Mouse (Mus musculus) adrenal gland, postnatal 10 days (tissue): ENCODE results near the gene C2cd2. TPM values are rescaled to one million over a fixed set of nuclear protein-coding genes. Genes with fewer than 3 reads are reported as not detected.
"Not testable (repeated sequence)": the region's sequence is repeated elsewhere in the genome, so short reads cannot be mapped to it uniquely, and the experiment has no call there.

Source experiments
- DNase-seq: peaks from one replicate; pipeline ENCODE4 v3.0.0; 2021; ENCODE audit warnings: mixed read lengths
- long read RNA-seq, 2 experiments: library from polyadenylated mRNA; stranded (forward); transcript quantifications; one replicate each; pipeline ENCODE4 v2.0.0; 2021
- total RNA-seq, 2 experiments: library from RNA; stranded (reverse); gene quantifications; 2 replicates each; pipeline ENCODE4 v1.2.3; 2021

The C2cd2 gene
- total RNA-seq: 10 to 100 TPM; 35.3 to 39.4 TPM
- long read RNA-seq, experiment 1, full-length matches to known transcripts: 13 of 28 reads
- long read RNA-seq, experiment 1, partial matches to known transcripts: 5 of 28 reads
- long read RNA-seq, experiment 1, other reads (novel, unspliced or antisense): 10 of 28 reads
- long read RNA-seq, experiment 2, full-length matches to known transcripts: 11 of 23 reads
- long read RNA-seq, experiment 2, partial matches to known transcripts: 1 of 23 reads
- long read RNA-seq, experiment 2, other reads (novel, unspliced or antisense): 11 of 23 reads

DNA sequence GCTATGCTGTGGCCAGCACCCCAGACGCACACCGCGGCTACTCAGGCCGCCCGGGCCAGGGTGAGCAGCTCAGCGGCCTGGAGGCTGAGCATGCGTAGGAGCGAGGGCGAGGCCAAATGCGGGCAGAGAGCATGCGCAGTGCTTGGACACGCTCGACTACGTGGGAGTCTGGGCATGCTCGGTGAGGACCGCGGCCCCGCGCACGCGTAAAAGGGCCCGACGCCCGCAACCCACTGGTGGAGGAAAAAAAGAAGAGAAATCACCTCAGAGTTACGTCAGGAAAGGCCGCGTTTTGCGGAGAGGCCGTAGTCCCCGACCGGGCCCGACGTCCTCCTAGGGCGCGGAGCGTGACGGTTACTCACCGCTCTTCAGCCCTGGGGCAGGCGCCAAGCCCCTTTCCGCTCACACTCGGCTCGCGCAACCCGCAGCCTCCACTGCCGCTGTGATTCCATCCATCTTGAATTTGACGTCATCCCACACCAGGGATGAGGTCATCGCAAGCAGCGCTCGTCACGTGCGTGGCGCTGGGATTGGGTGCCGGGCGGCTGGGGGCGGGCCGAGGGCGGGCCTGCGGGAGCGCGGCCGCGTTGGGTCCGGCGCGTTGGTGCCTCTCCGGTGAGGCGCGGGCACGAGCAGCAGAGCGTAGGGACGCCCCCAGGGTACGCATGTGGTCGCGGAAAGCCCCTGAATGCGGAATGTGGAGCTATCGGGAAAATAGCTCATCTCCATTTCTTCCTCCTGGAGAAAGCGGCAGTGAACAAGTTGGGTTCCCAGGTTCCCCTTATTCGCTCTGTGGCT lies at the start of gene C2cd2, which contains the start of gene Zbtb21:
Gene C2cd2, minus strand, starts transcription at position 448 of the 798 bp plus-strand sequence.
Gene Zbtb21, minus strand, starts transcription at position 472 of the 798 bp plus-strand sequence.
- DNase-seq: peak; percentile 98

DNA sequence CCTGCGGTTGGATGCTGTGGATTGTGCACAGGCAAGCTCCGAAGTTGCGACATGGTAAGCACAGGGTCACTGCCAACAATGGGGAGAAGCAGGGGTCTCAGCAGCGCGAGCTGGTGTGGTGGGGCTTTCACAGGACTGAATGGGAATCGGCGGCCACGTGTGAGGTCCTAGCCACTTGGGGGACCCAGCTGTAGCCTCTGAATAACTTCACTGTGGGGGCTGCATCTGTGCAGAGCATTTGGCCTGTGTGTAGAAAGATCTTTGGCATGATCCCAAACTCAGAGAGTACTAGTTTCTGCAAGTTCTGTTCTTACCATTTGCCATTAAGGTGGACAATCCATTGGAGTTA lies 35.0 kb upstream of the C2cd2 start:
- DNase-seq: not testable (repeated sequence)

DNA sequence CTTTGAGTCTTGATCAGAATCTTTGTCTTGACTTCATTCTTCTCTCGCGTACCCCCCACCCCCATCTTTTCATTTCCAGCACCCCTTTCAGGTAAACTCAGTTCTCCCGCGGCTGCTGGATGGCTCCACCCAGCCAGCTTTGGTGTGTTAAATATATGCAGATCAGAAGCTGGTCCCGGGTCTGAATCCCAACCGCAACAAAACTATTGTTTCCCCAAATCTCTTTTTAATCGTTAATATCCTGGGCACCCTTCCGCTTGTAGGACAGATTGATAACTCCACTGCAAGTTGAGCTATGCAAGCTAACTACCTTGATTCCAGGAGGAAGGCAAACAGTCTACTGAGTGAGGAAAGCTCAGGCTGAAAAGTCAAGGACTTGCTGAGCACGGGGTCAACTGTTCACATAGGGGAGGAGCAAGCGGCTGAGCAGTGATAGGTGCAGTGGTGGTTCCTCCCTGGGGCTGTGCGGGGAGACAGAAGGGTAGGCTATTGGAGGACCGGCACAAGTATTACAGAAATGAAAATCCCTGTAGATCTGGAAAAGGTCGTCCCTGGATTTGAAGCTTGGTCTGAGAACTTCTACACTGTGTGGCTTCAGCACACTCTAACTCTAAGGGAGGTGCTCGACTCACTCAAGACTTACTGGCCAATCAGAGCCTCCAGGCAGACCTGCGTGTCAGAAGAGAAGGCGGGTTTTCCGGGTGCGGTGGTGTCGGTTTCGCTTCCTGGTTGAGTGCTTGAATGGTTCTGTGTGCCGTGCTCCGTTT lies 34.4 kb upstream of the C2cd2 start, which contains the start of gene B230307C23Rik:
Gene B230307C23Rik, plus strand, starts transcription at position 700 of the 767 bp plus-strand sequence.
- DNase-seq: peak; percentile 90

DNA sequence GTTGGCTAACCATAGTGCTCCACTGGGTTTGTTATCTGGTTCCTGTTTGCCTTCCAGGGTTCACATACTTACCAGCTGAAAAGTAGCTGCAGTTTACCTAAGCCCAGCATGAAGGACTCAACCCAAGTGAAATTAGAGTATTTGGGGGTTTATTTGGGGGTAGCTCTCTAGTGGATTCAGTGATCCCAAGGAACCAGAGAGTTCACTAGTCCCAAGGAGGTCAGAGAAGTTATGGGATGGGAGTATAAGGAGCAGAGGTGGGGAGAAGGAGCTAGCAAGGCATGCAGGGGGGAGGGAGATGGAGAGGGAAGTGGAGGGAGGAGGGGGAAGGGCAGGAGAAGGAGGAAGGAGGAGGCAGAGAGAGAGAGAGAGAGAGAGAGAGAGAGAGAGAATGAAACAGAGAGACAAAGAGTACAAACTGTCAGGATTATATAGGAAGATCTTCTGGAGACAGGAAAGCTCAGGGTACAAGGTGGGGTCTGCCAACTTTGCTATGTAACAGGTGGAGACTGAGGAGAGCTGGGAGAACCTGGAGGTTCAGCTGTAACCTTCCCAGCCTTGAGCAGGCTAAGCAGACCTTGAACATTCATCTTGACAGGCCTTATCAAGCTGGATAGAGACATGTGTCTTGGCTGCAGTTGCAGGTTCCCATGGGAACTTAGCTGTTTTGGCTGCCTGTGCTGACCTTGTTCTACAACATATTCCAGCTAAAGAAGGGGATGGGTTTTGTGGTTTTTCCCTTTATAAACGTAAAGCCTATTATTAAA lies 33.6 kb upstream of the C2cd2 start:
- DNase-seq: peak; percentile 78

DNA sequence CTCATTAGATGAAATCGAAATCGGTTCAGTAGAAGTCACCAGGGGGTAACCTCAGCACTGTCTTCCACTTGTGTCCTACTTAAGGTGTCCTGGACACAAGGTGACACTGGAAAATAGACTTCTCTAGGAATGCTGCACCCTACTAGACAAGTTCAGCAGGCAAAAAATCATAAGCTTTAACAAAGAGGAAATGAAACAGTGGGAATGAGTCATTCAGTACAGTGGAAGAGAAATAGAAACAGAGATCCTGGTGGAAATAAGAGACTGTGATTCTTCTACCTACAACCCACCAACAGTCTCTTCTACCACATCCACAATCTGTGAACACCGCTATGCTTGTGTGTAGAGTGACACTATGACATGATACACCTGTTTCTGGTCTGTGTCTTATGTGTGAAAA lies 30.1 kb upstream of the C2cd2 start:
- DNase-seq: not testable (repeated sequence)

DNA sequence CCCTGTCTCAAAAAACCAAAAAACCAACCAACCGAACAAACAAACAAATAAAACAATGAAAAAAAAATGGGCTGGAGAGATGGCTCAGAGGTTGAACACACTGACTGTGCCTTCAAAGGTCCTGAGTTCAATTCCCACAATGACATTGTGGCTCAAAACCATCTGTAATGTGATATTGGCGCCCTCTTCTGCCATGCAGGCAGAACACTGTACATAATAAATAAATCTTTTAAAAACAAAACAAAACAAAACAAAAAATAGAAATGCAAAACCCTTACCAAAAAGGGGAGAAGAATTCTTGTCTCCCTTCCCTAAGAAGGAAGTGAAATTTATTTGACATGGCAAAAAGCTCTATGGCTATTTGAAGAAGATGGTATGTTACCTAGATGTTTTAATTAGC lies 29.1 kb upstream of the C2cd2 start:
- DNase-seq: no peak

DNA sequence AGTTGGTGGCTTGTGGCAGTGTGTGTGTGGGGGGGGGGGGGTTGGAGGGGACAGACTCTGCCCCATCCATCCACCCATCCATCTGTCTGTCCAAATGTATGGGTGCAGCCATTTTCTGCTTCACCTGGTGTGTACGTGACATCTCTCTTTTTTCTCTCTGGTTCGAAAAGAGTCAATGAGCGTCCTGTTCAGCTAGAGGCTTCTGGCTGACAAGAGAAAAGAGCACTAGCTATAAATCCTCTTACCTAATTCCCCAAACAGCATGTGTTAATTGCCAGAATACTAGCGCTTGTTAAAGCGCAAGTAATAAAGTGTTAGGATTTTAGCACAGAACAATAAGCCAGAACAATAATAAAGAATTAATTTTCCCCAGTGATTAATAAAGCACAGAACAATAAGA lies 22.2 kb upstream of the C2cd2 start:
- no peak for DNase-seq

DNA sequence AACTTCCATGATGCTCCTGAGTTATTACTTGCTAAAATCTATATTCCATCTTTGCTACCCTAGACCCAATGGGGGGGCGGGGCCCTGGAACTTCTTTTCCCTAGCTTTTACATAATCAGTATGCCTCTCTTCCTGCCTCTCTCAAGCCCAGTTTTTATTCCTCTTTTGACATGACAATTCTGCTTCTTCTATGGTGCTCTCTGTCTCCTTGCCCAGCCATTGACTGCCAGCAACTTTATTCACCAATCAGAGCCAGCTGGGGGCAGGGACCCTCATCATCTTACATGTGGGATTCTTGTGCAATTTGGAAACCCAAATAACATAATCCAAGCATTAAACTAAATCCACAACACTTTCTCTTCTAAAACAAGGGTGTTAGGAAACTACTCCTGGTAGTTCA lies 19.0 kb upstream of the C2cd2 start:
- no peak for DNase-seq

DNA sequence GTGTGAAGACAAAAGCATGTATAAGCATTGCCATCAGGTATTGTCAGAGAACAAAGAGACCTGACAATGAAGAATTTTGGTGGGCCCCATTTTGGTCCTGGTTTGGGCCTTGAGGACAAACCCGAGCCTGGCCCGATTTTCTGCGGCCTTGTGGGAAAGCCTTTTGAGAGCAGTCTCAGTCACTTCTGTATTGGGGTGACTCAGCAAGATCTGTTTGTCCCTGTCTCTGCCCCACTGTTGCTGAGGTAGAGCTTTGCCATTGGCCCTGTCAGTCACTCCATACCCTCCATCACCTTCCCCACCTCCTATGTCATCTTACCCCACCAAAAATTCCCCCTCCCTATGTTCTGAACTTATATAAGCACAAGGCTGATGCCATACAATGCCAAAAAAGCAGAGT lies 15.3 kb upstream of the C2cd2 start:
- DNase-seq: no peak

DNA sequence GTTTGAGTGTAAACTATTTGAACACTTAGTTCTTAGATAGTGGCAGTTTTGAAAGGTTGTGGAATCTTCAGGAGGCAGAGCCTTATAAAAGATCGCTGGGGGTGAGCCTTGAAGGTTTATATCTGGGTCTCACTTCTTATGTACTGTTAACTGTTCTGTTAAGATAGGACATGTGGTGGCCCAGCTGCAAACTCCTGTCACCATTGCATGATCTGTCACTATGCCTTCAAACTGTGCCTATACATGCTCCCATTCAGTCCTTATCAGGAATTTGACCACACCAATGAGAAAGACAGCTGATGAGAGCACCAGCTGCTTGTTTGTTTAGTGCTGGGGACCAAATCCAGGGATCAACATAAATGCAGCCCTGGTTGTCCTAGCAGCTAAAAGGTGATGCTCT lies 14.9 kb upstream of the C2cd2 start:
- DNase-seq: no peak

DNA sequence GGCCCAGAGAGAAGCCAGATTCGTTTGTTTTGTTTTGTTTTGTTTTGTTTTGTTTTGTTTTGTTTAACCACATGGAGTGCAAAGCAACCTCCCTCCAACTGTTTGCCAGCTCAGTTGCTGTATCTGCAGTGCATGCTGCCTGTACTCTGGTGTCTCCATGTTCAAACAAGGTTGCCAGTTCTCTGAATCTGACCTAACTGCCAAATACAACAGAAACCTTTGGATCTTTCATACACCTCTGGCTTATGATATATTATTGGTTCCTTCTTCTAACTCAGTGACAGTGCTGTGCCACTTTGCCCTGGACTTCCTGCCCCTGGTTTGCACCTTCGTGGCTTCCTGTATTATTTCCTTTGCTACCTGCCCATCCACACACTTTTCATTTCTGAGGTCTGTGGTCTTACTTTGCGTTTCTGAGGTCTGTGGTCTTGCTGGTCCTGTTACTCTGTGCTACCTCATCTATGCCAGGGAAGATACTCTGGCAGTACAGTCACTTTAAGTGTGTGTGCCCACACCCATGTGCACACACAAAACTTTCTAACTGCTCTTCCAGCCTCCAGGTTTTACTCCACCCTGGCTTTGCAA lies 1.6 kb upstream of the C2cd2 start:
- no peak for DNase-seq

DNA sequence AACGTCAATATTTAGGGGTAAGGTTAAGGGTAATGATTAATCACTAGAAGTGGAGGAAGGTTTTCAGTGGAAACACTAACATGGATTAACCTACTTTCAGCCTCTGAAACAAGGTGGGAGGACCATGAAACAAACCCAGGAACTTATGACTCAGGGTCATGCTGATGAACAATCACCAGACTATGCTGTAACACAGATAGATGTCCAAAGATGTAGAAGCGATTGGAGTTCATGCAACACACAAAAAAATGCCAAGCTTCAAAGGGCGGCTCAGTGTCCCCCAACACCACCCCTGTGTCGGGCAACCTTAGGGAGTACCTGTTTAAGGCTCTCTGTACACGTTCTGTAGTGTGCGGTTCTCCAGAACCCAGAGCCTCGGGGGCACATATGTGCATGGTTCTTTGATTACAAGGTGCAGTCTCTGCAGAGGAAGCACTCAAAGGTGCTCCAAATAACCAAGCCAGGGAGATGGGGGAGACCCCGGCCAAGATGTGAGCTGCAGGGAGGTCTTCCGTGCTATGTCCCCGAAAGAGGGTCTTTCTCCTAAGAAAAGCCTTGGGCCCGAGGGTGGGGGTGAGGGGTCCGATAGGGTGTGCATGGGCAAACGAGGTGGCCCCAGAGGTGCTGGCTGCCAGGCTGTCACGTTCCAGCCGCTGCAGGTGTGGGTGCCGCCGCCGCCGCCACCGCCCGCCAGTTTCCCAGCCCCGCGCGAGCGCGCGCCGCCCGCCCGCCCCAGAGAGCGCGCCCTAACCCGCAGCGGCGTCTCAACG lies 832 bp downstream of the C2cd2 start:
- no peak for DNase-seq

DNA sequence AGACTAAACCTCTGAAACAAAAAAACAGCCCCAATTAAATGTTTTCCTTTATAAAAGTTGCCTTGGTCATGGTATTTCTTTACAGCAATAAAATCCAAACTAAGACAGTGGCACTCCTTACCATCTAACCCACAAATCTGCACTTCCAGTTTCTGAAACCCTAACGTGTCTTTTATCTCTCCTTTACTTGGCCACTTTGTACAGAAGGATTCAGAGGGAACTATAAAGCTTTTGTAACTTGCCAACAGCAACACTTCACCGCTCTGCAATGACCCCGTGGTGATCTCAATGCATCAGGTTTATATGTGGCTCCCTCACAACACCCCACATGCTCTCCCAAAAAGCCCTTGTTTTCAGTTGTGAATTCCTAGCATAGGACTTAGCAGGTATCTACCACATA lies 2.0 kb downstream of the C2cd2 start:
- no peak for DNase-seq

DNA sequence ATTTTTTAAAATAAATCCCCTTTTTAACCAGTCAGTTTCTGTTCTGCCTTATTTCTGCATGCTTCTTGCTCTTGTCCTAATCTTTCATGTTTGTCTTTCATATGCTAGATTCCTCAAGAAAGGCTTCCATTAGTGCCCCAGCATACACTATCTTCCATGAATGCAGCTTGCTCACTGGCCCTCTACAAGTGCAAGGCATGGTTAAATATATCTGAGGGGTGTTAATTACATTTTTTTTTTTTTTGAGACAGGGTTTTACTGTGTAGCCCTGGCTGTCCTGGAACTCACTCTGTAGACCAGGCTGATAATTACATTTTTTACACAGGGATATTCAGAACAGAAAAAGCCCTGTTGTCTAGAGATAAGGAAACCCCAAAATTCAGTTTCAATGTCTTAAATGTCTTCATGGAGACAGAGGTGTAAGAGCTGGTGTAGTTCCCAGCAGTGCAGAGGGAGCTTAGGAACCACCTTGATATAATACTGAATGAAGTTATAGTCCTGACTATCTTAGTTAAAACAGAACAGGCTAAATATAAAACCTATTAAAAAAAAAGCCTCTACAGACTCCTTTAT lies 3.9 kb downstream of the C2cd2 start:
- DNase-seq: no peak

DNA sequence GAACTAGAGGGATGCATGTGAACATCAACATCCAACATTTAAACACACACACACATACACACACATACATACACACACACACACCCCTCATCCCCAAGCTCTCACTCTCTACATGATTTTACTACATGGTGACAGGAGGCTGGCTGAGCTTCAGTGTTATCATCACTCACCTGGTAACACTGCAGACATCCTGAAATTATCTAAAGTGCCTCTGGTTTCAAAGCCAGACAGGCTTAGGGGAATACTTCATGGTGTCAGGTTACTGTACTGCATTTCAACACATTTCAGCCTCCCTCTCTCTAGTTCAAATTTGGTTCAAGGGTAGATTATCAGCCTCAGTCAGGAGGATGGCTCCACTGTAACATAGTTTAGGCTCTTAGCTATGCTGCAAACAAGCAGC lies 4.8 kb downstream of the C2cd2 start:
- no peak for DNase-seq

DNA sequence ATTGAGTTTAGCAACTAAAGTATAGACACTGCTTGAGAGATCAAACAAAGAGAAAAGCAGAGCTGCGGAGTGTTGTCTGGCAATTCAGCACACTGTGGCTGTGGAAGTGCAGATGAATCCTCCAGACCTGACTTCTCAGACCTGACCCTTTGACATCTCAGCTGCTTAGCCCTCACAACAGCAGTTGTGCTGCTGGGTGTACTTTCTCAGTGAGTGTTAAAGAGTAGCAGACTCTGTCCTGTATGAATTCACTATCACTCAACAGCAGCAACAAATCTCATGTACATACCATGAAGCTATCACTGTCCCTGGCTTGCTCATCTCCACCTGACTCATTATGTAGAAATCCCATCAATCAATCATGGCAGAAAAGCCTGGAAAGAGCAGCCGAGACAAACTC lies 6.4 kb downstream of the C2cd2 start:
- DNase-seq: no peak

DNA sequence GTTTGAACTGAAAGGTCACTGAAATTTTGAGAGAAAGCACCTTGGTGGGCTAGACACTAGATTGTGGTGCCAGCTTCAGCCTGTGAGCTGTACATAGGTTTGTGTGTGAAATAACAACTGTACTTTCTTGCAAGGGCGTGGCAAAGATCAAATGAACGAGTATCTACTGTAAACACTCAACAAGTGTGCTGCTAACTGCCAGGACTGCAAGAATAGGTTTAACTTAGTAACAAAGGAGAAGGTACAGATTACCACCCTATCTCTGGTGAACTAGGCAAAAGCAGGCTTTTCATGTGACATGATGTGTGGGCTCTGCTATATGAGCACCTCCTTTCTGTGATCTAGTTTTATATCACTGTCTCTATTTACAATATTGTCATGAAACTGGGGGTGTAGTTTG lies 9.1 kb downstream of the C2cd2 start:
- no peak for DNase-seq

DNA sequence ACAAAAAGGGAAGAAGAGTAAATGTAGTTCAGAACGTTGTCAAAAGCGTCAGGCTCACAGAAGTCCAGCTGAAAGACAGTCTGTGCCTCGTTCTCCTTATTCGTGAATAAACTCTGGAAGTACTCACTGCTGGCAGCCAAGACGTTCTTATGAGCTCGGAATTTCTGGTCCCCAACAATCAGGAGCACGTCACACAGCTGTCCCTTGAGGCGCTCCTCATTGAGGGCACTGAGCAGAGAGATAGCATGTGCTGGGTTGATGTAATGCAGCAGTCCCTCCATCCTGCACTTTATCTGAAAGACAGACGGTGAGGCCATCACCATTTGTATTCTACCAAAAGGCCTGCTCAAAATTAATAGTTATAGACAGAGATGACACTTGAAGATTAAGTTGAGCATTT lies 9.6 kb downstream of the C2cd2 start:
- no peak for DNase-seq

DNA sequence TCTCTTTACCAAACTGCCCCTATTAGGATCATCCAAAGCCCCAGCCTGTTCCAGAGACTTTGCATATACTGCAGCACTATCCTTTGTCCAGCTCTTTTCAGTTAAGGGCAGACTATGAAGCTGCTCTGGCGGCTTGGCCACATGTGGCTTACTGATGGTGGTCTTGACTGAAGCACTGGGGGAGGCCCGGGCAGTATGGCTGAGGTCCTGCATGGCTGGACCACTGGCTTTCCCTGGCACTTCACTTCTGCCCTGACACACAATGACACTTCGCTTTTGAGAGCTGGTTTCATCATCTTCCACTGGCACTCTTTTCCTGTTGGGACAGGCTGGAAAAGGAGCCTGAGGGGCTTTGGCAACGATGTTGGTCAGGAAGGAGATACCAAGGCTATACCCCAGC lies 10.0 kb downstream of the C2cd2 start:
- DNase-seq: no peak

DNA sequence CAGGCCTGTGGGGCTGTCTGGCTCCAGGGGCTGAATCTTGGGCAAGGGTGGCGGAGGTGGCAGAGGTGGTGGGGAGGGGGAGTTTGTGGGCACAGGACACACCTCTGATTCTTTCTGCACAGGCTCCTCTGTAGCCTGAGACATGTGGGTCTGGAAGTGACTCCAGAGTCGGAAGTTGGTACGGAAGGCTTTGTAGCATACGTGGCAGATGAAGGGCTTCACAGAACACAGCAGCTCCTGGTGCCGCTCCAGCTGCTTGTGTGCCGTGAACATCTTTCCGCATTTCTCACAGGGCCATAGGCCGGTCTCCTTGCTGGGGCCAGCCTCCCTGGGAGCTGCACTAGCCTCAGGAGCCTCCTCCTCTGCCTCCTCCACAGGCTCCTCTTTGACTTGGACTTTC lies 12.3 kb downstream of the C2cd2 start:
- no peak for DNase-seq

DNA sequence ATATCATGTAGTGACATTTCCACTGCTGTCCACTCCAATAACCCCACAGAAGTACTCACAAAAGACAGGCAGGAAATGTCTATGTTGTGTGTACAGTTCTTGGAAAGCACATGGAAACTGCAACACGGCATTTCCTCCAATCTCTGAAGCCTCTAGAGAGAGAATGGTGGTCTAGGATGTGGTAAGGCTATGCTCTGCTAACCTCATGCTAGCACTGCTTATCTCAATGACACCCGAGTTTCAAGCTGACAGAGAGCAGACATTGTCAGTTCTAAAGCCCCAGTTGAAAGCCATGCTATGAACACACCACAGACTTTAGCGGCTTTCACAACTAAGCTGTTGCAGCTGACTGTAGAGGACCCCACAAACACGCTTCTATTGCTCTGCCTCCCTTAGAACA lies 13.6 kb downstream of the C2cd2 start:
- no peak for DNase-seq
